Mouse (Mus musculus) ES-Bruce4 (cell line): ENCODE data around the gene Mrpl14.

Source experiments
- CTCF ChIP-seq: IDR thresholded peaks from one replicate; pipeline ENCODE4 v1.8.1; 2011; ENCODE audit warnings: low read depth, low read length
- EP300 ChIP-seq: IDR thresholded peaks from 2 replicates; pipeline ENCODE4 v1.6.1; 2011; ENCODE audit warnings: low read depth, low read length; ENCODE audit not compliant: insufficient read depth
- POLR2A ChIP-seq: IDR thresholded peaks from one replicate; pipeline ENCODE4 v1.8.1; 2011; ENCODE audit warnings: low read length; ENCODE audit not compliant: insufficient read depth

GRCm38 (mm10) chr17:45727481-45727880 lies 41.4 kb downstream of the Mrpl14 start:
- no peak for TF ChIP-seq CTCF
- TF ChIP-seq POLR2A = no peak
- no peak for TF ChIP-seq EP300
